Mouse (Mus musculus): Measurements from ENCODE around the gene Tmem45b. TPM values are rescaled to one million over a fixed set of nuclear protein-coding genes. Genes with fewer than 3 reads are reported as not detected.

Gene Tmem45b
- total RNA-seq, 2 experiments from 2014 or later = 0.35 TPM; not detected in 1

GRCm38 (mm10) chr9:31412165-31412564 is 52.1 kb downstream of the Tmem45b start:
- DNase-seq = no peak
- intact Hi-C loops (cut with DNase I; ENCODE audit: low total_unique reads) = no loop called here

DNA sequence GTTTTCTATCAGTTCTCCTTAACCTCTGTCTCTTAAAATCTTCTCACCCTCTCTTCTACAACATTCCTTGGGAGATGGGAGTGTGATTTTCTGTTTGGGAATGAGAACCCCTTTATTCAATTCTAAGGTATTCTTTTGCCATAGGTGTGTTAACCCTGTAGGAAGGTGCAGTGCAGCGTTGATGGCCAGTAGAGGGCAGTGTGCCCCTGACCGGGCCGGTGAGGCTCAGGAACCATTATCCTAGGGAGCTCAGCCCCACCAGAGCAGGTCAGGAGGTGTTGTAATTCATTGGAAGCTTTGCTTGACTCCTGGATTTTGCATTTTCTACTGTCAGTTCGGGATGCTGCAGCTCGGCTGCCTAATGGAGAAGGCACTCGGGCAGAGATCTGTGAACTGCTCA is 59.0 kb downstream of the Tmem45b start:
- intact Hi-C loops (cut with DNase I; ENCODE audit: low total_unique reads) = no loop called here
- no peak for DNase-seq

- intact Hi-C loops (cut with DNase I; ENCODE audit: low total_unique reads) = no loop called here
- DNase-seq = no peak
These were observed 60.0 kb downstream of the Tmem45b start for GRCm38 (mm10) chr9:31404311-31404710.

GRCm38 (mm10) chr9:31400441-31400840 is 63.8 kb downstream of the Tmem45b start:
- intact Hi-C loops (cut with DNase I; ENCODE audit: low total_unique reads) = no loop called here
- DNase-seq = peak; percentile 69

DNA sequence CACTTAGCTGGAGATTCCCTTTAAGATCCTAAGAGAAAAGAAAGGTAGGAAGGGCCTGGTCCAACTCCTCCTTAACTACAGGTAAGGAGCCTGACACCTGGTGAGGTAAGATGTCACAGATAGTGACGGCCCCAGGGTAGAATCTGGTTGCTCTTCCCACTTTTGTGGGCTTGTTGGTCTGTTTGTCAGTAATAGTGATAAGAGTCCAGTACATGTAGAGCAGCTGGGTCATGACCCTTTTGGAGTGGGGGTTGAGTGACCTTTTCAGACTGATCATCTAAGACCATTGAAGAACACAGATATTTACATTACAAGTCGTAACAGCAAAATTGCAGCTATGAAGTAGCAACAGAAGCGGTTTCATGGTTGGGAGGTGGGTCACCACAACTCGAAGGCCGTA is 77.1 kb downstream of the Tmem45b start:
- intact Hi-C loops (cut with DNase I; ENCODE audit: low total_unique reads) = no loop called here
- no peak for DNase-seq

DNA sequence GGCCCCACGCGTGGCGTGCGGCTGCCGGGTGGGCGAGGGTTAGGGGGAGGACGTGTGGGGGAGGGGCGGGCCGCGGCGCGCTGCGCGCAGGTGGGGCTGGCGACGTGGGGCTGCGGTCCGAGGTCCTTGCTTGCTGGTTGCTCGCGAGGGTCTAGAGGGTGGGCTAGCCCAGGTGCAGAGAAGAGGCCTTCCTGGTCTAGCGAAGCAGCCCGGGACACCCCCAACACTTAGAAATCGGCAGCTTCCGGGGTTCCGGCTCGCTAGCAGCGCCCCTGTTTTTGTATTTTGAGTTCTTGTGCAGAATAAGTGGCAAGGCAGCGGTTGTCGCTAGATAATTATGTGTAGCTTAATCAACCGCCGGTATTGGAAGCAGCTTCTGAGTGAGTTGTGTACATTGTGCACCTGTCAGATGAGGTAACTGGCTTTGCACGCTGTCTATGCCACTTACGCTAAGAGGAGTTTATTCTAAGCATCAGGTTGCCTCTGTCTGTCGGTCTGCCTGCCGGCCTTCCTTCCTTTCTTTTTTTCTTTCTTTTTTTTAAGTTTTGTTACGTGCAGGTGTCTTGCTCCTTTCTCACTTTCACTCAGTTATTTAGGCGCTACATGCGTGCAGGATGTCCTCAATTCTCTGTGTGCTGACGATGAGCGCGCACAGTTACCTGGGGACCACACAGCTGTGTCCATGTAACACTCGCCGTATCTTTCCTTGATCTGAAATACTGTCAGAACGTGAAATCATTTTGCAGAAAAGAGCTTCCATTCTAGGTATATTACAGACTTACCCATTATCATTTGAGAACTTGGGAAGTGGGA is 77.7 kb downstream of the Tmem45b start:
- intact Hi-C loops (cut with DNase I; ENCODE audit: low total_unique reads) = no loop called here
- no peak for DNase-seq

DNA sequence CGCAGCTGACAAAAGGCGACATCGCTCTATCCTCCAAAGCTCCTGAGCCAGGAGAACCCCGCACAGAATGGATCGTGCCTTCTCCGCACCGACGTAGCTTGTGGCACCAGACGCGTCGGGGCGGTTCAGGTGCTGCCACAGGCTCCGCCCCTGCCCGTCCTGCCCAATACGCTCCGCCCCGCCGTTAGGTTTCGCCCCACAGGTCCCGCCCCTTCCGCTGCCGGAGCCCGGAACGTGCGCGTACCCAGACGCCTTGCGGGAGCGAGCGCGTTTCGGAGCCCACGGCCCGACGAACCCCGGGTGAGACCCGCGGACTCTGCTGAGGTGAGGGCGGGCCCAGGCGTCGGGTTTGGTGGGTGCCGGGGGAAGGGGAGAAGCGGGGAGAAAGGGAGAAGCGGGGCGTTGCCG is 78.3 kb downstream of the Tmem45b start, which contains the start of gene Nfrkb:
Gene Nfrkb (plus strand): TSS at position 246 of the 408 bp plus-strand sequence.
- peak; percentile 96 for DNase-seq
- intact Hi-C loops (cut with DNase I; ENCODE audit: low total_unique reads) = no loop called here

DNA sequence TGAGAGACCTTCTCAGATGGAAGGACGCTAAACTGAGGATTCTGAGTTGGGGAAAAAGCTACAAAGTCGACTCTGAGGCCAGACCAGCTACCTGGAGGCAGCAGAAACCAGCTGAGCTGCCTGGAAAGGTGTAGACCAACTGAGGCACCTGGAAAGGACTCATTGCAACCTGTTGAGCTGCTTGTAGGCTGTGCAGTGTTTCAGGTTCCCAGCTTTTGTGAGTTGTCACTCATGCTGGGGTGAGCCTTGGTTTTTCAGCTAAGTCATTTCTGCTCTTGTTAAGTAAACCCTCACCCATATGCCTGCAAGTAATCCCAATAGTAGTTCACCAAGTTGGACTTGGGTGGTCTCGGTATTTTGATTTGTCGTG is 78.8 kb downstream of the Tmem45b start:
- DNase-seq = no peak
- intact Hi-C loops (cut with DNase I; ENCODE audit: low total_unique reads) = no loop called here

- no peak for DNase-seq
- intact Hi-C loops (cut with DNase I; ENCODE audit: low total_unique reads) = no loop called here
These were observed 79.3 kb downstream of the Tmem45b start for GRCm38 (mm10) chr9:31384786-31385499.

- intact Hi-C loops (cut with DNase I; ENCODE audit: low total_unique reads) = no loop called here
- no peak for DNase-seq
These were observed 87.6 kb downstream of the Tmem45b start for GRCm38 (mm10) chr9:31376661-31377060.

Other genes starting within 250 kb of the Tmem45b start
- 1 to 10 TPM; 2.6 to 2.9 TPM for gene Prdm10, start 183.9 kb downstream of the Tmem45b start, total RNA-seq (2021)
- gene Nfrkb, start 78.3 kb downstream of the Tmem45b start, total RNA-seq (2021) = 1 to 10 TPM; 8.5 to 9.8 TPM

Data from gastrocnemius, postnatal 14 days (tissue).